Mouse (Mus musculus): Measurements from ENCODE around the gene Efna2. TPM values are rescaled to one million over a fixed set of nuclear protein-coding genes. Genes with fewer than 3 reads are reported as not detected.

The Efna2 gene
- polyA plus RNA-seq, 1 experiment from 2014 or later = 14.5 TPM

GRCm38 (mm10) chr10:80158307-80158986, 20.8 kb upstream of the Efna2 start:
- Histone ChIP-seq H3K27me3 (replicated peaks; ENCODE audit: control insufficient read depth, insufficient read depth, low read length) (no peaks in the 10 kb centered on the region), H3K27ac (ENCODE audit: low read depth, low read length) (peak overlapping the region; percentile 87), H3K4me3 (ENCODE audit: low read depth, low read length) (no peak overlapping the region), H3K4me2 (ENCODE audit: low read length) (peak overlapping the region; percentile 14; the same call in 1 of the 2 replicates), H3K36me3 (ENCODE audit: control insufficient read depth, insufficient read depth, low read length) (peaks cover 52% of the 10 kb centered on the region), H3K9ac (ENCODE audit: low read length) (peak overlapping the region; percentile 25; the same call in 1 of the 2 replicates), H3K4me1 (ENCODE audit: control insufficient read depth, insufficient read depth, low read length) (peaks cover 20% of the 10 kb centered on the region), H3K9me3 (replicated peaks; ENCODE audit: control insufficient read depth, low read length) (no peaks in the 10 kb centered on the region)
- ATAC-seq (no peak), DNase-seq (ENCODE audit: low spot score) (no peak)
- WGBS = 14% methylated on average over 18 of the region's 18 CpGs

GRCm38 (mm10) chr10:80159021-80159560, 20.2 kb upstream of the Efna2 start:
- ATAC-seq = peak; percentile 0; the same call in 1 of the 2 replicates
- H3K4me1 ChIP-seq (ENCODE audit: control insufficient read depth, insufficient read depth, low read length) = peaks cover 16% of the 10 kb centered on the region
- peak overlapping the region; percentile 58 for H3K9ac ChIP-seq (ENCODE audit: low read length)
- no peaks in the 10 kb centered on the region for H3K9me3 ChIP-seq (replicated peaks; ENCODE audit: control insufficient read depth, low read length)
- peak overlapping the region; percentile 87 for H3K27ac ChIP-seq (ENCODE audit: low read depth, low read length)
- WGBS = 7% methylated on average over 12 of the region's 12 CpGs
- DNase-seq (ENCODE audit: low spot score) = no peak
- peak overlapping the region; percentile 30 for H3K4me3 ChIP-seq (ENCODE audit: low read depth, low read length)
- H3K36me3 ChIP-seq (ENCODE audit: control insufficient read depth, insufficient read depth, low read length) = peaks cover 45% of the 10 kb centered on the region
- H3K27me3 ChIP-seq (replicated peaks; ENCODE audit: control insufficient read depth, insufficient read depth, low read length) = no peaks in the 10 kb centered on the region
- H3K4me2 ChIP-seq (ENCODE audit: low read length) = peak overlapping the region; percentile 72

GRCm38 (mm10) chr10:80159561-80160454, 19.5 kb upstream of the Efna2 start:
- Histone ChIP-seq H3K9ac (ENCODE audit: low read length) (peak overlapping the region; percentile 58), H3K9me3 (replicated peaks; ENCODE audit: control insufficient read depth, low read length) (no peaks in the 10 kb centered on the region), H3K27me3 (replicated peaks; ENCODE audit: control insufficient read depth, insufficient read depth, low read length) (no peaks in the 10 kb centered on the region), H3K36me3 (ENCODE audit: control insufficient read depth, insufficient read depth, low read length) (peaks cover 38% of the 10 kb centered on the region), H3K27ac (ENCODE audit: low read depth, low read length) (peak overlapping the region; percentile 87), H3K4me2 (ENCODE audit: low read length) (peak overlapping the region; percentile 72), H3K4me1 (ENCODE audit: control insufficient read depth, insufficient read depth, low read length) (peaks cover 21% of the 10 kb centered on the region), H3K4me3 (ENCODE audit: low read depth, low read length) (peak overlapping the region; percentile 30)
- peak; percentile 90 for ATAC-seq
- WGBS = under 1% methylated on average over 55 of the region's 55 CpGs
- DNase-seq (ENCODE audit: low spot score) = peak; percentile 99

- DNase-seq (ENCODE audit: low spot score) (no peak), ATAC-seq (no peak)
- no peaks in the 10 kb centered on the region for H3K9me3 ChIP-seq (replicated peaks; ENCODE audit: control insufficient read depth, low read length)
Measured at GRCm38 (mm10) chr10:80160455-80161371, 18.6 kb upstream of the Efna2 start.

GRCm38 (mm10) chr10:80161522-80162242, 17.6 kb upstream of the Efna2 start:
- H3K27ac ChIP-seq (ENCODE audit: low read depth, low read length) = no peak overlapping the region
- 15% methylated on average over 7 of the region's 7 CpGs for WGBS
- H3K36me3 ChIP-seq (ENCODE audit: control insufficient read depth, insufficient read depth, low read length) = peaks cover 19% of the 10 kb centered on the region
- H3K9ac ChIP-seq (ENCODE audit: low read length) = no peak overlapping the region
- H3K4me3 ChIP-seq (ENCODE audit: low read depth, low read length) = no peak overlapping the region
- H3K4me1 ChIP-seq (ENCODE audit: control insufficient read depth, insufficient read depth, low read length) = peaks cover 27% of the 10 kb centered on the region
- ATAC-seq (no peak), DNase-seq (ENCODE audit: low spot score) (no peak)
- H3K27me3 ChIP-seq (replicated peaks; ENCODE audit: control insufficient read depth, insufficient read depth, low read length) = no peaks in the 10 kb centered on the region
- no peaks in the 10 kb centered on the region for H3K9me3 ChIP-seq (replicated peaks; ENCODE audit: control insufficient read depth, low read length)
- no peak overlapping the region for H3K4me2 ChIP-seq (ENCODE audit: low read length)

More at GRCm38 (mm10) chr10:80160455-80161371, 18.6 kb upstream of the Efna2 start:
- Histone ChIP-seq H3K4me3 (ENCODE audit: low read depth, low read length) (peak overlapping the region; percentile 30), H3K27ac (ENCODE audit: low read depth, low read length) (peak overlapping the region; percentile 2; the same call in 1 of the 2 replicates), H3K4me1 (ENCODE audit: control insufficient read depth, insufficient read depth, low read length) (peaks cover 25% of the 10 kb centered on the region), H3K9ac (ENCODE audit: low read length) (0 out of 2 replicates have a peak overlapping the region, but pooled peaks have one; percentile 33), H3K36me3 (ENCODE audit: control insufficient read depth, insufficient read depth, low read length) (peaks cover 29% of the 10 kb centered on the region), H3K4me2 (ENCODE audit: low read length) (peak overlapping the region; percentile 72), H3K27me3 (replicated peaks; ENCODE audit: control insufficient read depth, insufficient read depth, low read length) (no peaks in the 10 kb centered on the region)
- WGBS = 4% methylated on average over 28 of the region's 33 CpGs

- WGBS = 82% methylated on average over 3 of the region's 3 CpGs
- ATAC-seq = no peak
- Histone ChIP-seq H3K9me3 (replicated peaks; ENCODE audit: control insufficient read depth, low read length) (no peaks in the 10 kb centered on the region), H3K9ac (ENCODE audit: low read length) (no peak overlapping the region), H3K4me1 (ENCODE audit: control insufficient read depth, insufficient read depth, low read length) (peaks cover 30% of the 10 kb centered on the region), H3K27me3 (replicated peaks; ENCODE audit: control insufficient read depth, insufficient read depth, low read length) (no peaks in the 10 kb centered on the region), H3K36me3 (ENCODE audit: control insufficient read depth, insufficient read depth, low read length) (peaks cover 14% of the 10 kb centered on the region), H3K4me2 (ENCODE audit: low read length) (no peak overlapping the region), H3K27ac (ENCODE audit: low read depth, low read length) (no peak overlapping the region), H3K4me3 (ENCODE audit: low read depth, low read length) (no peak overlapping the region)
- DNase-seq (ENCODE audit: low spot score) = no peak
Measured at GRCm38 (mm10) chr10:80162243-80162608, 17.1 kb upstream of the Efna2 start.

- Histone ChIP-seq H3K4me1 (ENCODE audit: control insufficient read depth, insufficient read depth, low read length) (peaks cover 30% of the 10 kb centered on the region), H3K36me3 (ENCODE audit: control insufficient read depth, insufficient read depth, low read length) (peaks cover 9% of the 10 kb centered on the region; the same call in 1 of the 2 replicates), H3K27me3 (replicated peaks; ENCODE audit: control insufficient read depth, insufficient read depth, low read length) (no peaks in the 10 kb centered on the region), H3K27ac (ENCODE audit: low read depth, low read length) (no peak overlapping the region), H3K9ac (ENCODE audit: low read length) (no peak overlapping the region), H3K4me2 (ENCODE audit: low read length) (no peak overlapping the region), H3K9me3 (replicated peaks; ENCODE audit: control insufficient read depth, low read length) (no peaks in the 10 kb centered on the region), H3K4me3 (ENCODE audit: low read depth, low read length) (no peak overlapping the region)
- 87% methylated on average over 6 of the region's 6 CpGs for WGBS
- DNase-seq (ENCODE audit: low spot score) (no peak), ATAC-seq (no peak)
Measured at GRCm38 (mm10) chr10:80162716-80163299, 16.5 kb upstream of the Efna2 start.

Data from forebrain, embryonic 14.5 days (tissue).